Mouse (Mus musculus) embryonic facial prominence, embryonic 12.5 days (tissue): ENCODE measurements at regions not wholly inside any gene's neighbourhood (a gene's known extent, or its start where the extent isn't known, plus 50 kb on each side); places are given as distances from the start of the nearest gene placed in this dataset.

ENCODE experiments used
- ATAC-seq: fragments of 200-750 bp; cut with Nextera tagmentation; 2 replicates; pipeline ENCODE4 v1.8.0; 2017; ENCODE audit not compliant: insufficient number of reproducible peaks, insufficient read depth, low FRiP score, low TSS enrichment
- H3K27ac ChIP-seq: fragments of 300-500 bp; sonication (generic); 2 replicates; pipeline ENCODE4 v1.5.1; 2016; ENCODE audit warnings: mild to moderate bottlenecking
- H3K27me3 ChIP-seq: fragments of 300-500 bp; sonication (generic); 2 replicates; pipeline ENCODE4 v1.6.1; 2016; ENCODE audit warnings: mild to moderate bottlenecking, moderate library complexity
- H3K36me3 ChIP-seq: fragments of 300-500 bp; sonication (generic); 2 replicates; pipeline ENCODE4 v1.6.1; 2016; ENCODE audit warnings: mild to moderate bottlenecking
- H3K4me1 ChIP-seq: fragments of 300-500 bp; sonication (generic); 2 replicates; pipeline ENCODE4 v1.6.1; 2016
- H3K4me2 ChIP-seq: fragments of 300-500 bp; sonication (generic); replicated peaks from 2 replicates; pipeline ENCODE4 v1.6.1; 2016; ENCODE audit warnings: mild to moderate bottlenecking, moderate library complexity
- H3K4me3 ChIP-seq: fragments of 300-500 bp; sonication (generic); 2 replicates; pipeline ENCODE4 v1.5.1; 2016; ENCODE audit warnings: mild to moderate bottlenecking
- H3K9ac ChIP-seq: fragments of 300-500 bp; sonication (generic); 2 replicates; pipeline ENCODE4 v1.6.1; 2016; ENCODE audit warnings: mild to moderate bottlenecking, moderate library complexity
- H3K9me3 ChIP-seq: fragments of 300-500 bp; sonication (generic); 2 replicates; pipeline ENCODE4 v1.6.1; 2016; ENCODE audit warnings: mild to moderate bottlenecking, moderate library complexity
- WGBS: fragments of 180-500 bp; shearing (Covaris S2); methylation state at CpG from one replicate; pipeline ENCODE4 v1.1.7; 2016; 5-methylcytosine and 5-hydroxymethylcytosine counted together

DNA sequence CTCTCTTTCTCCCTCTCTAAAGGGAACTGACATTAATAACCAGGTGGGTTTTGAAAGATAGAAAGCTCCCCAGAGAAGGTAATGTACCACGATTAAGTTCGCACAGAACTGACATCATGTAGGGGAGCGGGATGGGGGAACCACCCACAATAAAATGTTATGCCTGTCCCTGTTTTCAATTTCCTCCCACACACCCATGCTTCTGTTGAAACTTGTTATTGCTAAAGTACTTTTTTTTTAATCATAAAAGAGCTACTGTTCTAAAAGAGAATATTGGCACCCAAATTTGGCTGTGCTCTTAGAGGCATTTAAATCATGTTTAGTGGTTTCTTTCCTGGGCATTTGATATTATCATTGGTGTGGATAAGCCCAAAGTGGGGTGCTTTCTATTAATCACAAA is 82.6 kb upstream of the Phactr1 start:
- H3K36me3 ChIP-seq, result no peaks in the 10 kb centered on the region
- no peaks in the 10 kb centered on the region for H3K27me3 ChIP-seq
- 84% methylated on average over 3 of the region's 3 CpGs for WGBS
- no peak overlapping the region for H3K27ac ChIP-seq
- H3K4me3 ChIP-seq, result no peak overlapping the region
- no peak for ATAC-seq
- no peak overlapping the region for H3K9ac ChIP-seq
- H3K4me2 ChIP-seq, result no peak overlapping the region
- H3K9me3 ChIP-seq, result no peaks in the 10 kb centered on the region
- H3K4me1 ChIP-seq, result no peaks in the 10 kb centered on the region

DNA sequence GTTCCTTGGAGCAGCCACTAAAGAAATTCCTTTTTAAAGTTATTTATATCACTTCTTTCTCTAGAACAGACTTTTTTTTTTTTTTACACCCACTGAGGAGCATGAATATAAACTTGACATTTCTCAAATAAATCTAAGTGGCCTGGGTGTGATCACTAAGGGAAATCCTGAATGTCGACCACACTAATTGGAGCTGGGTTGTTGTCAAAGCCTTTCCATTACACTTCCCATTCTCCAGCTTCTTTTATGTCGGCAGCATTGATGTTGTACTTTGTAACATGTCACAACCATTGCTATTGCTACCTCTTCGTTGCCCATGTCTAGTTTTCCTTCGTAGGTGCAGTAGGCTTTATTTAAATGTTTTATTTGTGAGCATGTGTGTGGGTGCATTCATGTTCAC is 77.1 kb upstream of the Phactr1 start:
- no peak overlapping the region for H3K9ac ChIP-seq
- no peaks in the 10 kb centered on the region for H3K27me3 ChIP-seq
- no peaks in the 10 kb centered on the region for H3K36me3 ChIP-seq
- H3K9me3 ChIP-seq, result no peaks in the 10 kb centered on the region
- 81% methylated on average over 4 of the region's 4 CpGs for WGBS
- no peak overlapping the region for H3K27ac ChIP-seq
- H3K4me2 ChIP-seq, result no peak overlapping the region
- no peaks in the 10 kb centered on the region for H3K4me1 ChIP-seq
- H3K4me3 ChIP-seq, result no peak overlapping the region
- ATAC-seq, result no peak

DNA sequence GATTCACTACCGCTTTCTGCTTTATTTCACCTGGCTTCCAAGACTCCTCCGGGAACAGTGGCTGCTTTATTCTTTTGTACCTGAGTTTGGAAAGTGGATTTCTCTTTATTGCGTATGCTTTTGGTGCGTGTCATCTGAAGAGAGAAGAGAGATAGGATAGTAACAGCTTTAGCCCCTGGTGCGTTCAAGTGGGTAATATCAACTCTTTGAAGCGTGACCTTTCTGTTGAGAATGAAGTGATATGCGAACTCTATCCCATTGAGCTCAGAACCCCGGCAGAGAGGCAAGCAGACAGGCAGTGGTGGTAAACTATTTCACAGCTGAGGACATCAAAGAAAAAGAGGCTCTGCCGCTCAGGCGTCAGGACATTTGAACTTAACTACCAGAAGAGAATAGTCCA is 72.7 kb upstream of the Phactr1 start:
- WGBS, result 63% methylated on average over 10 of the region's 10 CpGs
- ATAC-seq, result no peak
- H3K4me2 ChIP-seq, result no peak overlapping the region
- H3K27ac ChIP-seq, result no peak overlapping the region
- no peaks in the 10 kb centered on the region for H3K27me3 ChIP-seq
- no peaks in the 10 kb centered on the region for H3K4me1 ChIP-seq
- H3K9me3 ChIP-seq, result no peaks in the 10 kb centered on the region
- no peak overlapping the region for H3K9ac ChIP-seq
- H3K4me3 ChIP-seq, result no peak overlapping the region
- H3K36me3 ChIP-seq, result no peaks in the 10 kb centered on the region

DNA sequence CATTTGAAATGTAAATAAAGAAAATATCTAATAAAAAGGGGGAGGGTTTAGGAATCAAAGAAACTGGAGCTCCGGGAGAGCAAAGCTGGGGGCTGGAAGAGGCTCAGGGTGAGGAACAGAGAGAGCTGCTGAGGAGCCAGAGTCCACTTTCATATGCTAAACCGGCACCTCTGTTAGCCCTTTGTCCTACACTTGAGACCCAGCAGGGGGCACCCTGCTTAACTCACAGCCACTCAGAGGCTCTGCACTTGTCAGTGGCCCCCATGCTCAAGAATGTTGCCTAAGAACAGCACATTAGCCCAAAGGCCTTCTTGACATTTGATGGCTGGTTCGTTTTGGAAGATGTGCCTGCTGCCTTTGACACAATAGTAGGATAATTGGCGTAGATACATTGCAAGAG is 71.5 kb upstream of the Phactr1 start:
- 25% methylated on average over 4 of the region's 4 CpGs for WGBS
- no peak overlapping the region for H3K9ac ChIP-seq
- no peak for ATAC-seq

DNA sequence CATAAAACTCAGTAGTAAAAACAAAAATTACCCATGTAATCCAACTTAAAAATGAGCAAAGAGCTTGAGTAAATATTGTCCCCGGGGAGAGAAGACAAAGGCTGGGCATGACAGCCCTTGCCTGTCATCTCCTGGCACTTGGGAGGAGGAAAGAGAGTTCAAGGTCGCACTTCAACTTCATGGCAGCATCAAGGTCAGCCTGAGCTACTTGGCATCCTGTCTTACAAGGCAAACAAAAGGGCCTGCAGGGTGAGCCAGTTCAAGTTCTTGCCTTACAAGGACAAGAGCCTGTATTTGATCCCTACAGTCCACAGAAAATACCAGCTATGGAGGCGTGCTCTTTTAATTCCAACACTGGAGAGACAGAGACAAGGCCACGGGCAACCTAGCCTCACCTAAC is 67.1 kb upstream of the Phactr1 start:
- Histone ChIP-seq H3K9me3 (no peaks in the 10 kb centered on the region), H3K27ac (no peak overlapping the region), H3K4me2 (no peak overlapping the region), H3K36me3 (no peaks in the 10 kb centered on the region), H3K9ac (no peak overlapping the region), H3K4me1 (no peaks in the 10 kb centered on the region), H3K4me3 (no peak overlapping the region), H3K27me3 (no peaks in the 10 kb centered on the region)
- whole genome bisulfite sequencing, result 82% methylated on average over 4 of the region's 4 CpGs
- no peak for ATAC-seq

More for the DNA sequence above, 71.5 kb upstream of the Phactr1 start:
- Histone ChIP-seq H3K27ac (no peak overlapping the region), H3K36me3 (no peaks in the 10 kb centered on the region), H3K4me3 (no peak overlapping the region), H3K4me1 (no peaks in the 10 kb centered on the region), H3K4me2 (no peak overlapping the region), H3K9me3 (no peaks in the 10 kb centered on the region), H3K27me3 (no peaks in the 10 kb centered on the region)

DNA sequence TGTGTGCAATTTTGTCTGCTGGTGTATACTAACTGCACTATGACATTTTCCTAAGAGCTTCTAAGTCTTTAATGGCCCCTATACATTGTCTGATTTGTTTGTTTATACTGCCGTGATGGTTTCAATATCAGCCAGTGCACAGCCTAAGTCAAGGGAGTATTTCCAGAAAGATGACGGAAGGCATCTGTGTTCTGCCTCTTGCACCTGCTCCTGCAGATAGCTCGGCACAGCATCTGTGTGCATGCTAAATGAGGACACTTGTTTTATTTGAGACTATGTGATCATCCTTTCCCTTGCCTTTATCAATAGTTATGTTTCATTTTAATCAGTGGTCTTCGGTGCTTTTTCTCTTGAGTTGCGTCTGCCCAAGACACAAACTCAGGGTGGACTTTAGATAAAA is 64.6 kb upstream of the Phactr1 start:
- no peak overlapping the region for H3K4me2 ChIP-seq
- no peak for ATAC-seq
- 87% methylated on average over 5 of the region's 5 CpGs for WGBS

DNA sequence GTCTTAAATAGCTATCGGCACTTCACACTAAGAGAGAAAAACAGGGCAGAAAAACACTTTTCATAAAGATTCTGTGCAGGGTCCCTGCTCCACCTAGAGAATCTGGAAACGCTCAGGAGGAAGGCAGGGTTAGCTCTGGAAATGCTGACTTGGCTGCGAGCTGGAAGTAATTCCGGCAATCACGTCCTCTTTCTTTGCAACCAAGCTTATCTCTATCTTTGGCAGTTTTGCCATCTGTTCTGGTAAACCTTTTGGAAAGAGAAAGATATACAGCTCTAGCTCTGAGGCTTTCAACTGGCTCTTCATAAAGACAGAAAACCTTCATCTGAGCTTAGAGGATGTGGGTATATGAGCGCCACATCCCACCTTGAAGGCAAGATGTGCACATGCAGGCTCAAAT is 63.2 kb upstream of the Phactr1 start:
- Histone ChIP-seq H3K27me3 (no peaks in the 10 kb centered on the region), H3K36me3 (no peaks in the 10 kb centered on the region), H3K9ac (no peak overlapping the region), H3K4me1 (no peaks in the 10 kb centered on the region), H3K9me3 (no peaks in the 10 kb centered on the region), H3K4me3 (no peak overlapping the region), H3K4me2 (no peak overlapping the region), H3K27ac (no peak overlapping the region)
- no peak for ATAC-seq
- 80% methylated on average over 6 of the region's 6 CpGs for WGBS

More for the DNA sequence above, 64.6 kb upstream of the Phactr1 start:
- H3K4me1 ChIP-seq, result no peaks in the 10 kb centered on the region
- no peaks in the 10 kb centered on the region for H3K27me3 ChIP-seq
- H3K9me3 ChIP-seq, result no peaks in the 10 kb centered on the region
- no peak overlapping the region for H3K27ac ChIP-seq
- H3K36me3 ChIP-seq, result no peaks in the 10 kb centered on the region
- no peak overlapping the region for H3K4me3 ChIP-seq
- H3K9ac ChIP-seq, result no peak overlapping the region

DNA sequence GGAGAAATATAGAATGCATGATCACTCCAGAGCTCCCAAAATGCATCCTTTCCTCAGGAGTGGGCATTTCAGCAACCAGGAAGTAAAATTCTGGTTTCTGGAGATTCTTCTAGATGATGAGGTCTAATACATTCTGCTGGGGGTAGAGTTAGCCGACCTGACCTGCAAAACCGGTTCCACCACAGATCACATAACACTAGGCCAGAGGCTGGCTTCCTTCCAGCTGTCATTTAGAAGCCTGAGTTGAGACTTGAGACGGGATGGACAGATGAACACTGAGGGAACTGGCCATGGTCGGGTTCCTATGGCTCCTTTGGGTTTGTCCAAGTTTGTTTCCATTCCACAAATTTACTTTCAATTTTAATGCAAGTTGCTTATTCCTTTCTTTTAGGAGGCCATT is 62.6 kb upstream of the Phactr1 start:
- no peak overlapping the region for H3K9ac ChIP-seq
- H3K4me2 ChIP-seq, result no peak overlapping the region
- no peak for ATAC-seq
- no peaks in the 10 kb centered on the region for H3K27me3 ChIP-seq
- H3K36me3 ChIP-seq, result no peaks in the 10 kb centered on the region
- no peaks in the 10 kb centered on the region for H3K9me3 ChIP-seq
- 39% methylated on average over 4 of the region's 4 CpGs for WGBS
- no peak overlapping the region for H3K27ac ChIP-seq
- H3K4me1 ChIP-seq, result no peaks in the 10 kb centered on the region
- H3K4me3 ChIP-seq, result no peak overlapping the region

DNA sequence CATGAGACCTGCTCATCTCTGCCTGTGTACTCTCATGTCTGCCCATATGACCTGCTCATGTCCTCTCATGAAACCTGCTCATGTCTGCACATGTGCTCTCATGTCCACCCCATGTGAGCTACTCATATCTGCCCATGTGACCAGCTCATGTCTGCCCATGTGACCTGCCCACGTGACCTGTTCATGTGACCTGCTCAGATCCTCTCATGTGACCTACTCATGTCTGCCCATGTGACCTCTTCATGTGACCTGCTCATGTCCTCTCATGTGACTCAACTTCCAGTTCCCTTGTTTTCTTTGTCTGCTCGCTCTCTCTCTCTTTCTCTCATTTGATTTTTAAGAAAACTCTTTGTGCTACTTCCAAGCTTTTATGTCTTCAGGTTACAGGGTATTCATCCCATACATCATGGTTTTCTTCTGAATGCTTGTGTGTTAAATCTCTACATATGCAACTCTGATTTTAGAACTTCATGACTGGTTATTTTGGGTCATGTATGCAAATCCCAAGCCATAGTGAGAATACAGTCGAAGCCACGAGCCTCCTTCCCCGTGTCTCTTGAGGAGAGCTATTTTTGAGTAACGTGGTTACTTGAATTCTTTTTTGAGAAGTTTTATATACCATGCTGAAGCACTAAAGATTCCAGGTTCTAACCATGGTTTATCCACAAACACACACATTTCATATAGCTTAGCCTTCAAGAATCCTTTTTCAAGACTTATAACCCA is 60.7 kb upstream of the Phactr1 start:
- no peak overlapping the region for H3K9ac ChIP-seq
- no peaks in the 10 kb centered on the region for H3K27me3 ChIP-seq
- H3K9me3 ChIP-seq, result no peaks in the 10 kb centered on the region
- no peak overlapping the region for H3K4me2 ChIP-seq
- no peak for ATAC-seq
- H3K36me3 ChIP-seq, result no peaks in the 10 kb centered on the region
- WGBS, result 89% methylated on average over 6 of the region's 6 CpGs
- H3K27ac ChIP-seq, result no peak overlapping the region
- H3K4me1 ChIP-seq, result no peaks in the 10 kb centered on the region
- no peak overlapping the region for H3K4me3 ChIP-seq

DNA sequence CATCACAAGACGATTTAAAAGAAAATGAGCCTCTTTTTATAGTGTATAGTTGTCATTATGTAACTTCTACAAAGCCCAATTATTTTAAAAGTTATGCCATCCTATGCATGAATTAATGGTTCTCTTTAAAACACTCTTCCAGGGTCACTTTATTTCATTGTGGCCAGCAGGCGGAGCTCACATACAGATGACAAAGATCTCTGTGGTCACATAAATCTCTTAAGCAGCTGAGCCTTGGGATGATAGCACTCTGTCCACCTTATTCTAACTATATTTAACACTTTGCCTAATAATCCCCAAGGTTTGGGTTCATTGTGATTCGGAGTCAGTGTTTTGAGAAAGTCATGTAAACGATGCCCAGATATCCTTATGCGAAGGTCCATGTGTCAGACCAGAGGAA is 56.9 kb upstream of the Phactr1 start:
- 47% methylated on average over 5 of the region's 5 CpGs for WGBS
- no peaks in the 10 kb centered on the region for H3K27me3 ChIP-seq
- no peak for ATAC-seq
- H3K9me3 ChIP-seq, result no peaks in the 10 kb centered on the region
- no peak overlapping the region for H3K9ac ChIP-seq
- no peak overlapping the region for H3K27ac ChIP-seq
- no peak overlapping the region for H3K4me2 ChIP-seq
- no peaks in the 10 kb centered on the region for H3K4me1 ChIP-seq
- no peaks in the 10 kb centered on the region for H3K36me3 ChIP-seq
- H3K4me3 ChIP-seq, result no peak overlapping the region
